Mouse (Mus musculus) hematopoietic multipotent progenitor cell, adult 10-12 weeks (in vitro differentiated cells): Measurements from ENCODE around the gene Sucnr1. TPM values are rescaled to one million over a fixed set of nuclear protein-coding genes. Genes with fewer than 3 reads are reported as not detected.

Source experiments
- polyA plus RNA-seq: library from polyadenylated mRNA; stranded (reverse); fragments of >175 nt; gene quantifications from 2 replicates; pipeline ENCODE4 v1.2.3, GENCODE M21; 2012; ENCODE audit warnings: low replicate concordance

The Sucnr1 gene
- 0.12 TPM in 1 of 2 replicates, not detected in the other for polyA plus RNA-seq

DNA sequence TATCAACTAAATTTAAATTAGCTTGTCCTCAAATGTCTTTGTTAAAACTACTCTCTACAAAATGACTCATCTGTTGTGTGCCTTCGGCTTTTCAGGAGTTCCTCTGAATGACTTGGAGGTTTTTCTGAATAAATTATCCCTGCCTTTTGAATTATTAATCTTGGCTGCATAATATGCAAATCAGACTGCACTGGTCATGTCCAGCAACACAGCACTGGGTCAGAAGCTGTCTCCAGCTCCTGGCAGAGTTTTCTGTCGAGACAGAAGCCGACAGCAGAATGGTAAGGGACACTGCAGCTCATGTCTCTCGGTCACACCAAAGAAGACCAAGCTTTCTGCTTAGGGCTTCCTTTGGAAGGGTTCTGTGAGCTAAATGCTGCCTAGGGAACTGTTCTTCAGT is at the start of gene Sucnr1:
Gene Sucnr1 (plus strand): TSS at position 222 of the 400 bp plus-strand sequence.

Other genes with a start within 250 kb of the Sucnr1 start
- not detected in 2 replicates for gene Gm8298, start 220.8 kb upstream of the Sucnr1 start, polyA plus RNA-seq
- gene C130079G13Rik, start 156.7 kb upstream of the Sucnr1 start, polyA plus RNA-seq, result not detected in 2 replicates
- gene Aadacl2, start 75.1 kb upstream of the Sucnr1 start, polyA plus RNA-seq, result not detected in 2 replicates
- not detected in 2 replicates for gene Aadac, start 56.2 kb upstream of the Sucnr1 start, polyA plus RNA-seq